Mouse (Mus musculus) kidney, postnatal 36 days (tissue): Measurements from ENCODE around the gene Olfr170.
"Not testable (repeated sequence)": the region's sequence is repeated elsewhere in the genome, so short reads cannot be mapped to it uniquely, and the experiment has no call there.

Source experiments
- DNase-seq, 2 experiments: peaks; one replicate each; pipeline ENCODE4 v3.0.0; 2021 to 2022; ENCODE audit warnings: mixed read lengths in 2 of 2

Gene Olfr170

GRCm38 (mm10) chr16:19611782-19612181, at the start of gene Olfr170:
Gene Olfr170, minus strand, starts transcription at chr16:19611882.
- not testable (repeated sequence) for DNase-seq

- DNase-seq = no peak
Observed at GRCm38 (mm10) chr16:19629816-19630215, 18.1 kb upstream of the Olfr170 start, which contains the start of gene Olfr171. Gene Olfr171, minus strand, starts transcription at chr16:19629916.

GRCm38 (mm10) chr16:19603166-19603565, 8.5 kb downstream of the Olfr170 start:
- DNase-seq = no peak

GRCm38 (mm10) chr16:19571709-19572108, 40.0 kb downstream of the Olfr170 start, which contains the start of gene Olfr169:
Gene Olfr169, minus strand, starts transcription at chr16:19571809.
- DNase-seq = not testable (repeated sequence)
